Mouse (Mus musculus): ENCODE measurements around the gene Cables2.

DNA sequence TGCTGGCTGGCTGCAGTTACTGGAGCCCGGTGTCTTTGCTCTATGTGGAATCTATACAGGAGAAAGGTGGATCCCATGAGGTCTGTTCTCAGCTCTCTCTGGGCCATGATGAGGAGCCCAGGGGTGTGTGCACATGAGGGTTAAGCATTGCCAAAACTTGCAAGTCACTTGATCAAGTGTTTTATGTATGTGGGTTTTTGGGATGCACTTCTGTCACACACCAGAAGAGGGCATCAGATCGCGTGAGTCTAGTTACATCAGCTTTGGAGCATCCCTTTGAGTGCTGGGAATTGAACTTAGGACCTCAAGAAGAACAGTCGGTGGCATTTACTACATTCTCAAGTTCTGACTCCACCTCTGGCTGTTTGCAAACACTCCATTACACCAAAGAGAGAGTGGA is 31.3 kb upstream of the Cables2 start:
- TF ChIP-seq CTCF (IDR thresholded peaks at IDR 0.05; ENCODE audit: low read depth, low read length) (no peak), POLR2A (IDR thresholded peaks at IDR 0.05; ENCODE audit: borderline replicate concordance, low read depth, low read length) (no peak)
